Mouse (Mus musculus) granulocyte monocyte progenitor cell, adult 5-6 weeks (primary cell): Measurements from ENCODE around the gene Lexm. TPM values are rescaled to one million over a fixed set of nuclear protein-coding genes. Genes with fewer than 3 reads are reported as not detected.
A peak's percentile ranks its signal among the peaks of the same experiment; 100 is the strongest.

ENCODE experiments used
- ATAC-seq: replicated peaks from 2 replicates; pipeline ENCODE4 v1.8.0; 2016; ENCODE audit warnings: mild to moderate bottlenecking, moderate TSS enrichment, inconsistent platforms; ENCODE audit not compliant: poor library complexity, severe bottlenecking
- total RNA-seq, 2 experiments: library from RNA; stranded (forward) in 1 of 2; stranded (reverse) in 1 of 2; fragments of 200-712, 200-1000 nt in 1 of 2; fragments of >200 nt in 1 of 2; fragmentation: Nextera tagmentation in 1 of 2; gene quantifications; 2 replicates each; pipeline ENCODE4 v1.2.3; 2014 to 2017

The Lexm gene
- total RNA-seq, 2 experiments from 2014 or later: not detected

DNA sequence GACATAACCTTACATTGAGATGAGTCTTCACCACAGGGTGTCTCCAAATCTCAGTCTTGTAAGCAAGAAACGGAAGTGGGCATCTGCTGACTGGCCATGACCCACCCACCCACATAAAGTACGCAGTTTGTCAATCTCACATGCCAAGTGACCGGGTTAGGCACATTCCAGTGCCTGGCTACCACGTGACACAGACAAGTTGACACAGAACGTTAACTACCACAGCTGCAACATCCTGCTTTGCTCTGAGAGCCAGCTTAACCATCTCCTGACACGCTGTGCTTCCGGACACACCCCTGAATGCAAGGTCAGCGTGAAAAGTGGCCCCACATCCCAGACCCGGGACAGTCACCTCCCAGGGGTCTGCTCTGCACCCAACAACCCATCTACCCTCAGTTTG lies 26.9 kb downstream of the Lexm start:
- no peak for ATAC-seq

DNA sequence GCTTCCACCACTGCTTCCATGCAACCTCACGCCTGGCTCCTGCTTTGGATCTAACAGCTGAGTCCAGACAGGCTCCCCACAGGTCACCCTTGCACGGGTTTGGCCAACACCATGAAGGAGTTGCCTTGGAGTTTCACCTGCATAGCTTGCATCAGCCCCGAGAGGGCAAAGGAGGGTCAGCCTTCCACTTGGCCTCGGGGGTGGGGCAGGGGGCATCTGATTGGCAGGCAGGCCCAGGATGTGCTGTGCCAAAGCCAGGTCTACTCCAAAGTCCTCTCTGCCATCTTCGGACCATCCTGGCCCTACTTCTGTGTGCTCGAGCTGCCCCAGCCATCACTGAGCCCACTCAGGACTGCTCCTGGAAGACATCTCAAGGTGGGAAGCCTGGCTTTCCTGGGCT lies 30.0 kb downstream of the Lexm start:
- ATAC-seq: no peak

DNA sequence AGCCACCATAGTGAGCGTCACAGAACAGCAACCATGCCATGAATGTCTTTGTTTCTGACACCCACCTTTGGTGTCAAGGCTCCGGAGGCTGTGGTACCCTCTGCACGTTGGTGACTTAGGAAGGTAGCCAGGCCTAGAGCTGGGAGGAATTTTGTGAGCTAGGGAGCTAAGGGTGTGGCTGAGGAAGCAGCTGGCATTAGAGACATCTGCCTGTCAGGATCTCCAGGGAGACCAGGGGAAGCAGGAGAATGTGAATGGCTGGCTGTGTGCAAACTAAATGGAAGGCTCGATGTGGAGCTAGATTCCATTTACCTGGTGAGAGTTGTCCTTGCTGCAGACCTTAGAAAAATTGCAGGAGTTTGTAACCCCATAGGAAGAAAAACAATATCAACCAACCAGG lies 32.4 kb downstream of the Lexm start:
- no peak for ATAC-seq

DNA sequence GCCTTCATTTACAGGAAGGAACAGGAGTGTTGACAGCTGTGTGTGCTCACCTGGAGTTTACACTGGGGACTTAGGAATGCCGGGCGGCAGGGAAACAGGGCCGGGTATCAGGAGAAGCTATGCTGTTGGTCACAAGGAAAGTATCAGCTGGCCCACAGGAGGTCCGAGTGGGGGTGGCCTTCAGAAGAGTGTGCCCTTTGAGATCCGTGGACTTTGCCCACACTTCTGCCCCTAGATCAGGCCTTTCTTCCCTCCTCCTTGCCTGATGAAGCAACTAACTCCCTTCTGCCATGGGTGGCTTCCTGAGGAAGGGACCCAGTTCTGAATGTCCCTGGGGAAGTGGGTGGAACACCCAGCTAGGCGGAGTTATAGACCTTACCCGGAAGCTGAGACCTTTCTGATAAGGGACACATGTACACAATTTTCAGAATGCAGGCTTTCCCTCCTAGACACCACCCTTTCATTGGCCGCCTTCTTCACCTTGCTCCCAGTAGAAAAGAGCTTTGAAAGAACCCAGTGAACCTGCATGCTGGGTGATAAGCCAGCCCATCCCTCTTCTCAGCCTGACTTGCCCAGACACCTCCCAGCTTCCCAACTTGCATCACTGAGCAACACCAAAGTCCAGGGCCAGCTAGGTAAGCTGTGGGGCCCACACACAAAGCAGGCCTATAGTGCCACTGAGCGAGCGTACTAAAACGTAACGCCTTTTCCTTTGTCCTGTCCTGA lies 34.5 kb downstream of the Lexm start:
- no peak for ATAC-seq

DNA sequence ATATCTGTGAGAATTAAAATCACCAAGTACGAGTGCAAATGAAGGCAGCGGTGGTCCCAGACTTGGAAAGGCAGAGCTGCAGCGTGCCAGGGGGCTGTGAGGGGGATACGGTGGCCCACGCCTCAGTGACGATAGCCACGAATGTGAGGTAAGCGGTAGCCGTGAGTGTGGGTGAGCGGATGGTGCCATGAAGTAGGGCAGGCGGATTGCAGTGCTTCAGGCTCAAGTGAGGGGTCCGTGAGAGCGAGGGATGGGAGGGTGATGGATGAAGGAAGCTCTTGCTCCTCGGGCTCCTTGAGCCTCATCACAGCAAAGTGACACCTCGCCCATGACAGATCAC lies 35.2 kb downstream of the Lexm start:
- ATAC-seq: no peak

DNA sequence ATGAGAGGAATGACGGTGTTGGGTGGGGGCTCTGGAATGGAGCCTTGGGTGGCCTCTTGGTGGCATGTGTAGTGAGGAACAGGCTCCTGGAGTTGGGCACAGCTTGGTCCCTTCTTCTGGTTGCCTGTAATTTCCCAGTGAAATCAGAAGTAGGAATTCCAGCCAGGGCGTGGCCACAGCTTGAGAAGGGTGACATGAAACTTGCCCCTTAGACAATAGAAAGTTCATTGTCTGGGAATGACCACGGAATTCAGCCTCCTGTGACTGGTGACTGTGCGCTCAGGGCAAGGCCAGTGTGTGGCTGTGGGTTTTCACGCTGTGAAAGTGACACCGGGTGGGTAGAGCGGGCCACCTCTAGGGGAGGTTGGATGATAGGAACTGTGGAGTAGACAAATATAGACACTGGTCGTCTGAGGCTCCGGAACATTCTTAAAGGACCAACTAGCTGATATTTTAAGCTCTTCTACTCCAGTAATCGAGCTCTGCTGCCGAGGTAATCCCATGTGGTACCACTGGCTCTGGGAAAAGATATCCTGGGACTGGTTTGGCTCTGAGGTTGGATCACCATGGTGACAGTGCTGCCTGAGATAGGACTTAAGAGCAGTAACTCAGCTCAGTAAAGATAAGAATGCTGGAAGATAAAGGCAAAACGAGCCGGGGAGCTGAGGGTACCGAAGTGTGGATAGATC lies 35.7 kb downstream of the Lexm start:
- ATAC-seq: no peak

DNA sequence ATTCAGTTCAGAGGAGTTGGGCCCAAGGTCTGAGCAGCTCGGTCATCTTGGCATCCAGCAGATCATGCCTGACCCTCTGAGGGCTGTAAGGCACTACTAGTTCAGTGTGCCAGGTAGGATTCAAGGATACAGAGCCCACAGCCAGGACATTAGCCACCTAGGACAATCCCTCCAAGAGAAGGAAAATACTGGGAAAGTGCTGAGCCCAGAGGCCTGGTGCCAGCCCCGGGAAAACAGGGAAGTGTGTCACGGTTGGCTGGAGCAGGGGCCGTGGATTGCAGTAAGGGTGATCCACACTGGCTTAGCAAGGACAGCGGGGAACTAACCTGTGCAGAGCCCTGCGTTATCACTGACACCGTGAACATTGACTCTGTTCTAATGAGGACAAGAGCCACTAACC lies 39.5 kb downstream of the Lexm start:
- ATAC-seq: no peak

DNA sequence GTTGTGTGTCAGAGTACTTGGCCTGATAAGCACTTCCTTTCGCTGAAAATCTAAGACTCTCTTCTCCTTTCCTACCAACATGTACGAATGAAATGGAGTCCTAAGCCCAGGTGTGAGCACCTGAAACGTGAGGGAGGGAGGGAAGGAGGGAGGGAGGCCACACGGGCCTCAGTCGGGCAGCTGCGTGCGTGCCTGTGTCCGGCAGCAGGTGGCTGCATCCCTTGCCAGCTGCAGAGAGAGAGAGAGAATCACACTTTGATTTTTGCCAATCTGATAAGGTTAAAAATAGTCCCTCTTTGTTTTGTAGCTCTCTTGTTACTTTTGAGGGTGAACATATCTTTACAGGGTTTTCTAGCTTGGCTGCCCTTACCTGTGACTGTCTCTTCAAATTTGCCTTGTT lies 42.0 kb downstream of the Lexm start:
- ATAC-seq: no peak

DNA sequence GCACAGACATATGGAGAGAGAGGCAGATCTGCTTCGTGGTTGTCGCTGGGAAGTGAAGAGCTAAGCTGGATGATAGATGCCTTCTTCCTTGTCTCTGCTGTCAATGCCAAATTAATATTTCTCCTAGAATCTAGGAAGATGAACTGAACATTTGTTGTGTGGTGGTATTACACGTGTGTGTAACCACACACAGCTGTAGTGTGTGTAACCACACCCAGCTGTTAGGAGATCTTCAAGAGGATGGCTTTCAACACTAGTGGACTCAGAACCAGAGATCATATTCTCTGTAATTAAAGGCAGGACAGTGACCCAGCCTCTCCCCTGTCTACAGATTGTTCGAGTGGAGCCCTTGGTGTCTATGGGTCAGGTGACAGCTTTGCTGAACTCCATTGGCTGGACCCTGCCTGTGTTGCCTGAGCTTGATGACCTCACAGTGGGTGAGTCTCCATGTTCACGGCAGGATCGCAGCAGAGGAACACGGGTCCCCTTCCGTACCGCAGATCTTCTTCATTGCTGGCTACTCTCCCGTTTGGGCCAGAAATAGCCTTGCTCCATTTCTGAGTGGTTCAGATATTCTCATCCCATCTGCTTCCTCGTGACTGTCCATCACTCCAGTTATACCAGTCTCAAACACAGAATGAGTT lies 45.8 kb downstream of the Lexm start:
- ATAC-seq: no peak

DNA sequence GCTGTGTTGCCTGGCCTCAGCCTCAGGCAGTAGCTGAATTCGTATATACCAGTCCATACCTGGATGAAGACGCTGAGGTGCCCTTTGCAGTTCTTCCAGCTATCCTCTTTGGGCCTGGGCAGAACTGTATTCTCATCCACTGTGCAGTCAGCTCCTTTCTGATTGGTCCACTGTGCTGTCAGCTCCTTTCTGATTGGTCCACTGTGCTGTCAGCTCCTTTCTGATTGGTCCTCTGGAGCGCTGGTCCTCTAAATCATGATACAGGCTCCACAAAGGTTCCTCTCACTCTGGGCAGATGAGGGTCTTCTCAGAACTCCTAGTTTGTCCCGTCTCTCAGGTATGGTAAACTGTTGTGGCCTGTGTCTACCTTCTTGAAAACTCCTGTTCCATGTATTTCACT lies 47.4 kb downstream of the Lexm start:
- ATAC-seq: no peak

DNA sequence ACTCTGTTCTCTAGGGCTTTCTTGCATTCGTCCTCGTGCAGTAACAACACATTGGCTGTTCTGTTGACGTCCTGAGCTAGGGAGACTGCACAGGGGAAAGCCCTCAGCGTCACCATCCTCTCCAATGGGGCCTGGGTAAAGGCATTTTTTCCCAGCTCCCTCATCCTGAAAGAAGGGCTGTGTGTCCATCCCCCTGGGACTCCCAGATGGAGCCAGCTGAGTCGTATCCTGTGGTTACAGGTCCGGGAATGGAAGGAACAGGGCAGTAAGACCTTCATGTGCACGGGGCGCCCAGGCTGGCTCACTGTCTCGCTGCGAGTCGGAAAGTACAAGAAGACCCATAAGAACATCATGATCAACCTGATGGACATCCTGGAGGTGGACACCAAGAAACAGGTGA lies 52.9 kb downstream of the Lexm start:
- ATAC-seq: no peak

DNA sequence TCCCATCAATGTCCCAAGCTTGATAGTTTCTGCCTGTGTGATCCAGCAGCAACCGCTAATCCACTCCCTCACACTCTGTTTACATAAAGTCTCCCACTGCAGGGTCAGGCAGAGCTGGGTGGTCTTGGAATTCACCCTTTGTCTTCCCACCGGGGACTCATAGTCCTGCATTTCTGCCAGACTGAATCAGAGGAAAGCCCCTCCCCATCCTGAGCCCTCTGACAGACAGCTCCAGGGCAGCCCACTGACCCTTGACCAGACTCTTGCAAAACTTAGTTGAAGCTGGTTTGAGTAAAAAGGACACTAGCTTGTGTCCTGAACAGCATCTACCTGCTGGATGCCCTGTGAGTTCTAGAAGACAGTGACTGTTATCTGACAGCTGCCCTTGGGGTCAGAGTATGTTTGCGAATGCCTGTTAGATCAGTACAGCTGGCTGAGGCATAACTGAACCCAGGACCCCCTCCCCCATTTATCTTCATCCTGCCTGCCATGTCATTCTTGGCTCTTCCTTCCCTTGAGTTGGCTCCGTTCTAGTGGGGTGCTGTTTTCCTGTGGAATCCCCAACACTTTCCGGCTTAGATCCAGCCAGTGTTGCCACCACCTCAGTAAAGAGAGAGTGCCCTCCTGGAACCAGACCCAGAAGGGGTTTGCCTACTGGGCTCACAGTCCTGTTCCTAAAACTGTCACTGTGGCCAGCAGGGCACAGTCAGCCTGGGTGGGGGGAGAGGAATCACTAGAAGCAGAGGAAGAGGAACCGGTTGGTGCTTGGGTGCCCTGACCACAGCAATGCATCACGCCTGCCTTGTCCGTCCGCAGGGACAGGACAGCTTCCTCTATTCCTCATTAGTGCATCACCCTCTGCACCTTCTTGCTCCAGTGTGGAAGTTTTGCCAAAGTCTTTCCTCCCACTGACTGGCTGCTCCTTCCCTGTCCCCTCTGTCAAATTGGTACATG lies 53.9 kb downstream of the Lexm start:
- ATAC-seq: peak; percentile 86

DNA sequence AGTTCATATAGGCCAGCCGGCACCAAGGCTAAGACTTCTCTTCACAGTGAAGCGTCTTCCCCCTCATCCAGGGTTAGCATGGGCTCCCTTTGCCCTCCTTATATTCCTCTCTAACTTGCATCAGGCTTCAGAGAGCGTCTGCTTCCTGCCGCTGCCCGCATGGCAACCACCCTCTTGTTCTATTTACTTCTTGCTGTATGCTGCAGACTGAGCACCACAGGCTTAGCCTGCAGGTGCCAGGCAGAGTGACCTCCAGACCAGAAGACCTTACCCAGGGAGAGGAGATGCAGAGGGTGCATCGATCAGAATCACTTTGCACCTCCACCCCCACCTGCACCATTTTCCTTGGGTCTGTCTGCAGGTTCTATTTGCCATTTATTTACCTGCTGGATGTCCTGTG lies 55.0 kb downstream of the Lexm start:
- no peak for ATAC-seq

DNA sequence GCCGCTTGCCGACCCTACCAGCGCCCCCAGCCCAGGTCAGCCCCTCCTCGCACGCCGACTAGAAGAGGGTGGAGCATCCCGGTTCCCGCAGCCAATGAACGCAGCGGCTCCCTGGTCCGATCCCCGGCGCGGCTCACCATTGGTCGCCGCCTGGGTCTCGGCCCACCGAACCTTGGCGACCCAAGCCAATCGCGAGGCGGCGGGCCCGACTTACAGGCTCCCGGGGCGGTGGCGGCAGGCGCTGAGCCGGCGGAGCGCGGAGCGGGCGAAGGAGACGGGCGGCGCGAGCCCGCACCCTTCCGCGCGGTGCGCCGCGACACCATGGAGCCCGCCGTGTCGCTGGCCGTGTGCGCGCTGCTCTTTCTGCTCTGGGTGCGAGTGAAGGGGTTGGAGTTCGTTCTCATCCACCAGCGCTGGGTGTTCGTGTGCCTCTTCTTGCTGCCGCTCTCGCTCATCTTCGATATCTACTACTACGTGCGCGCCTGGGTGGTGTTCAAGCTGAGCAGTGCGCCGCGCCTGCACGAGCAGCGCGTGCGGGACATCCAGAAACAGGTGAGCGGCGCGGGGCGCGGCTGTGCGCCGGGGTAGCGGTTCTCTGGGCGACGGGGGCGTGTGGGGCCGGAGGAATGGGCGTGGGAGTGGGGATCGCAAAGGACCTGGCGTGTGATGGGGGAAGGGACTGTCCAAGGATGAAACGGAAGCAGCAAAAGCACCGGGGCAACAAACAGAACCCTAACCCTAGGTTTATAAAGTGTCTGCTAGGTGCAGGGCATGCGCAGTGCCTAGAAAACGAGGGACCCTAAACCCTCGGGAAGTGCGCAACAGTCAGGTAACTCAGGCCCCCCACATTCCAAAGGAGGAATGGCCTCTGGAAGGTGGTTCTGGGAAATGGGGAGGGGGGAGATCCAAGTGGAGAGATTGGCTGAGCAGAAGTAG lies 55.9 kb downstream of the Lexm start, which contains the start of gene Dhcr24:
Dhcr24 (plus strand) TSS at position 193 of the 936 bp plus-strand sequence.
- peak; percentile 78 for ATAC-seq

DNA sequence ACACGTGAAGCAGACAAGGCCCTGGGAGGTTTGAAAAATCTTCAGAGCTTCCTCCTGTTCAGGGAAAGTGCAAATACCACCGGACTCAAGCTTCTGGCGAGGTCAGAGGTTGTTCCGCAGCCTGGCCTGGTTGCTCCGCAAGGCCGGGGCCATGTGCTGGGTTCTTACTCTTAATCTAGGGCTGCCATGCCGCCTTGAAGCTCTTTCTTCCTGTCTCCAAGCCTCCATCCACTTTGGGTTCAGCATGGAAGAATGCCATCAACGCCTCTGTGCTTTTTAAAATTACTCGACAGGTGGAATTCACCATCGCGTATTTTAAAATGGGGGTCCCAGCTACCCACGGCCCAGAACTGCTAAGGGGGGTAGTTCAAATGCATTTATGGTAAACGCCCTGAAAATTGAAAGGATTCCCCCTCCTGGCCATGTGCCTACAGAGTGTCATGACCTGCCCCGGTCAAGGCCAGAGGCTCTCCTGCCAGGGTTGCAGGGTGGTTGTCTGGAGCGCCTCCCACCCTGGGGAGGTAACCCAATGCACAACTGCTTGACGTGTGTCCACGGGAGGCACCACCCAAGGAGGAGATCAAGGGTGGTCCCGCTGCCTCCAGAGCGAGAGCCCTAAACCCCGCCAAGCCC lies 56.7 kb downstream of the Lexm start:
- peak; percentile 47 for ATAC-seq

DNA sequence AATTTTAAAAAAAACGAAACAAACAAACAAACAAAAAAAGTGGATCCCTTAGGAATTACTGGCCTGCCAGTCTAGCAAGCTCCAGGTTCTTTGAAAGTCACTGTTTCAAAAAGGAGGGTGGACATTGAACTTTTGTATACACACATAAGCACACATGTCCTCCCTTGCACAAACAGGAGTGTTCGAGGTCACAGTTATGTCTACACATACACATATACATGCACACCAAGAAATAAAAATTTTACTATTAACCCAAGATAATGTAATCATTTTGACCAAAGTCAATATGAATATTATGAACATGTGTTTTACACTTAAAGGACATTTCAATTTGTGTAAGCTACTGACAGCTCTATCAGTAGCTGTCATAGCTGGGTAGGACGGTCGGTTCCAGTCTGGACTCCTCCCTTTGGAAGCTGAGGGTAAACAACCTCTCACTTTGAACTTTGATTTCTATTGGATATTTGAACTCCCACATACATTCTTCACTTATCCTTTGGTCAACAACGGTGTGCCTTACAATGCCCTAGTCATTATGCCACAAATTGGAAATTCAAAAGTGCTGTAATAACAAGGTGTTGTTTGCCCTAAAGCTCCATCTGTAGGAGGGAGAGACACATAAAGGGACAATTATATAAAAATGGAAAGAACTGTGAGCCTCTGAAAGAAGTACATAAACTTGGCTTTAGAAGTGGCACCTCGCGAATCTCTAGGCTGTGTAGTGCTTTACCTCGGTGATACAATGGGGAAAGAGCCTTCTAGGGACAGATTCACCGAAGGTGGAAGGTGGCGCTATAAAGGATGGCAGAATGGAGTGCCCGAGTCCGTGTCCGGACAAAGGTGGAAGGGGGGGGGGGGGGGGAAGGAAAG lies 57.5 kb downstream of the Lexm start:
- ATAC-seq: no peak

DNA sequence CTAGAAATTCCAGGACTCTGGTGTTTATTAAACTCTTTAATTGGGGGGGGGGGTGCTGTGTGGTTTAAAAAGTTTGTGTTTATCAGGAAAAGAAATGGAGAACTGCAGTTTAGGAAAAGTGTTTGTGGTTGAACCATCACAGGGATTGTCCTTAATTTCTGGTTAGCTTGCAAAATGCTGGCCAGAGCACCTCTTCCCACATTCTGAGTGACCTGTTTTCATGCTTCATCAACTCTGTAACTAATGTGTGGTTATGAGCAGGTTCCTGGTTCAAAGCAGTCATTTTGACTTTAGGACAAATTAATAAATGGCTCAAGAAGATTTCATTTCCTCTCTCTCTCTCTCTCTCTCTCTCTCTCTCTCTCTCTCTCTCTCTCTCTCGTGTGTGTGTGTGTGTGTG lies 59.1 kb downstream of the Lexm start:
- no peak for ATAC-seq

DNA sequence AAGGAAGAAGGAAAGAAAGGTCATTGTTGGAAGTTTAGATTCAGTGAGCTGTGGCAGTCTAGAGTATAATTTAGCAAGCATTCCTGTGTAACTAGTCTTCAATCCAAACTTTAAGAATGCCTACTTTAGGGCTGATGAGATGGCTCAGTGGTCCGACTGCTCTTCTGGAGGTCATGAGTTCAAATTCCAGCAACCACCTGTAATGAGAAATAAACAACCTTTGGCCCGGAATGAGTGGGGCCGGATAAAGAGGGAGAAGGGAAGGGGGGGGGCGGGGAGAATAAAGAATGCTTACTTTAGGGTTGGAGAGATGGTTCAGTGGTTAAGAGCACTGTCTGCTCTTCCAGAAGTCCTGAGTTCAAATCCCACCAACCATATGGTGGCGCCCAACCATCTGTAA lies 59.8 kb downstream of the Lexm start:
- no peak for ATAC-seq
